Mouse (Mus musculus): ENCODE measurements around the gene Ubxn7.
"Not testable (repeated sequence)": the region's sequence is repeated elsewhere in the genome, so short reads cannot be mapped to it uniquely, and the experiment has no call there.

Ubxn7 gene

DNA sequence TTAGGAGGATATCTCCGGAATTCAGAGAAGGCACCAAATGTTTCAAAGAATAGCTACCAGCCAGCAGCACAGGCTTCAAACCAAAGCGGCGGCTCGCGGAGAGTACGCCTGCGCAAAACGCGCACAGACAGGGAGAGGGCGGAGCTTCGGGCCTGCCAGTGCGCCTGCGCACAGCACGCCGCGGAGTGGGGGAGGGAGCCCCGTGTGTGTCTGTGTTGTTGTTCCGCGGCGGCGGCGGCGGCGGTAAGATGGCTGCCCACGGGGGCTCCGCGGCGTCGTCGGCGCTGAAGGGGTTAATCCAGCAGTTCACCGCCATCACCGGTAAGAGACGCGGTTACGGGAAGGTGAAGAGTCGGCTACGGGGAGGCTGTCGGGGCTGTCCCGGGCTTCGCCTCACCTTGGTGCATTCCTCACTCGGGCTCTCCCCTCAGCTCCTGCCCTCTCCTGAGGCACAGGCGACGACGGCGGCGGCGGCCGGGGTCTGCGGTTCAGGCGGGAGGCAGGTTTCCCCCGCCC lies at the start of gene Ubxn7:
Ubxn7 (plus strand) TSS at position 218 of the 516 bp plus-strand sequence.
- peak; percentile 98 for DNase-seq (ENCODE audit: low spot score)

DNA sequence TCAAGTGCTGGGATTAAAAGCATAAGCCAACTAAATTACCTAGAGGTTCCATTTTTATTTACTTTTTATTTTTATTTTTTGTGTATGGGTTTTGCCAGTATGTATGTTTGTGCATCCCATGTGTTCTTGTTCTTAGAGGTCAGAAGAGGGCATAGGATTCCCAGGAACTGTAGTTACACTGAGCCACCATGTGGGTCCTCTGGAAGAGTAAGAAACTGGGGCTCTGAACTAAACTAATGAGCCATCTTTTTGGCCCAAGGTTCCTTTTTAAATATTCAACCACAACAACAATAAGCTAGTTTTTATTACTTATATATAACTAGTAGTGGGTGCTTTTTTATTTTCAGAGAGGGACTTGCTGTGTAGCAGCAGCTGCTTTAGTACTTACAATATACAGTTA lies 49.4 kb upstream of the Ubxn7 start:
- DNase-seq (ENCODE audit: low spot score): no peak

DNA sequence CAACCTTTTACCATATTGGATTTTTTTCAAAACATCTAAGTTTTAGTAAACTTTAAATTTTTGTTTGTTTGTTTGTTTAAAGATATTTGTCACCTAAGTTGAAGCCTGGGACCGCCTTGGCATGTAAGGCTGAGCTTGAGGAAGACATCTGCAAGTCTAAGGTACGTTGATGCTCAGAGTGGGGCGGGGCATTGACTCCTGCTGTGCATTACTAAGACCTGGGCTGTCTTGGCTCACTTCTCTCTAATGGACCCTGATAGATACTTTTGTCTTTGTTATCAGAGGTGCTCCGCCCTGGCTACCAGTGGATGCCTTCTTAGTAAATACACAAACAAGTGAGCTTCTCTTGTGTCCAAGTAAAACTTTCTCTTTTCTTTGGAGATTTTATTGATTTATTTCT lies 40.2 kb upstream of the Ubxn7 start:
- no peak for DNase-seq (ENCODE audit: low spot score)

DNA sequence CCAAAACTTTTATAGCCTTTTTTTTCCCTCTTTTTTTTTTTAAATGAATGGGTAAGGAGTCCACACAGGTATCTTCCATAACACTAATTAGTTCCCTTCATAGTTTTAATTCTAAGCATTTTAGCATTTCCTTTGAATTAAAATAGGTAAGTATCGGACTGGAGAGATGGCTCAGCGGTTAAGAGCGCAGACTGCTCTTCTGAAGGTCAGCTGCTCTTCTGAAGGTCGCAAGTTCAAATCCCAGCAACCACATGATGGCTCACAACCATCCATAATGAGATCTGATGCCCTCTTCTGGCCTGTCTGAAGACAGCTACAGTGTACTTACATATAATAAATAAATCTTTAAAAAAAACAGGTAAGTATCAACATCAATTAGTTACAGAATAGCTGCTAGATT lies 32.4 kb upstream of the Ubxn7 start:
- not testable (repeated sequence) for DNase-seq (ENCODE audit: low spot score)

DNA sequence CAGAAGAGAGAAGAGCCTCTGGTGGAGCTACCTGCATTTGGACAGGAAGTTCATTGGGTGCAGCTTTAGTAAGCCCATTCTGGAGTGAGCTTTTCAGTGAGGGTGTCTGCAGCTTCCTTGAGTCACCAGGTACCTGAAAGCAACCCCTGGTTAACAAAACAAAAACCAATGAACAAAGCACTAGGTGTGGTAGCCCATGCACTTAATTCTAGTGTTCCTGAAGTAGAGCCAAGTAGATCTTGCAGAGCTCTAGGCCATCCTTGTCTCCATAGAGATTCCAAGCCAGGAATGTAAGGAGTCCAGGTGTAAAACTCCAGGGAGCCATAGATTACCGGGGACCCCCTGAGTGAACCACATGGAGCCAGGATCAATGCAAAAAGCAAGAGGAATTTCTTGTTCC lies 29.0 kb upstream of the Ubxn7 start:
- DNase-seq (ENCODE audit: low spot score): no peak

DNA sequence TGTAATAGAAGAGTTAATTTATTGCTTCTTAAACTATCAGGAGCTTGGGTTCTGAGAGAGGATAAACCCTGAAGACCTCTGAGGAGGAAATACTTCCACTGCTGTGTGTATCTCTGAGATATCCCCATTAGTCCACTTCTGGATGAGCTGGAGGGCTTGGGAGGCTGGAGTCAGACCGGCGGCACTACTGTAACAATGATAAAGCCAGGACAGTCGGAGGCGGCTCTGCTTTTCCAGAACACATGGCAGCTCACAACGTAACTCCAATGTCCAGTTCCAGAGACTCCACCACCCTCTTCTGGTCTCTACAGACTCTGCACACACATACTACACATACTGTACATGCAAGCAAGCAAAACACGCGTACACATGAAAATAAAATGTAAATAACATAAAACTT lies 28.2 kb upstream of the Ubxn7 start:
- DNase-seq (ENCODE audit: low spot score): no peak

DNA sequence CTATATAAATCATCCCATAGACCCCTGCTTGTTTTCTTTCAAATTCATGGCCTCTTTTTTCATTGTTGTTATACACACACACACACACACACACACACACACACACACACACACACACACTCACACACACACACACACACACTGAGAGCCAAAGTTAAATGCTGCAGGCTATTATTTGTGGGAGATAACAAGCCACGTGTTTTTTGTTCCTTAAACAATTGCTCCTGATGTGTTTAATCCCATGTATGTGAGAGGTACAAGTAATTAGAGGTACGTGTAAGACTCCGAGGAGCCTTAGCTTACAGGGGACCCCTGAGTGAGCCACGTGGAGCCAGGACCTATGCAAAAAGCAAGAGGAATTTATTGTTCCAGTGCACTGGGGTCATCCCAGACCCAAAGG lies 20.1 kb upstream of the Ubxn7 start:
- no peak for DNase-seq (ENCODE audit: low spot score)

DNA sequence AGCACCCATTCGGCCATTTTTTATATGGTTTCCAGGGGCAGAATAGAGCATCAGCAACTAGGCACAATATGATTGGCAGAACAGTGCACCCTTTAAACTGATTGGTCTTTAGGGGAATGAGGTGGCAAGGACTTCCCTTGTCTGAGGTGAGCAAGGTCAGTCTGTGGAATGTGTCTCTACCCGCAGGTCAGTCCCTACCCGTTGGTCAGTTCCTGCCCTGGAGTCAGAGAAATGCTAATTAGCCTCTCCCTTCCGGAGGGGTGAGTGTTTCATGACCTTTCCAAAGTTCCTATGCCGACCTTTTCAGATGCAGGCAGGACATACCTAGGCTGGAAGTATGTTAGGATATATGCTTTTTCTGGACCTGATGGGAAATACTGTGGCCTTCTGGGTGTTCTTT lies 19.7 kb upstream of the Ubxn7 start:
- no peak for DNase-seq (ENCODE audit: low spot score)

DNA sequence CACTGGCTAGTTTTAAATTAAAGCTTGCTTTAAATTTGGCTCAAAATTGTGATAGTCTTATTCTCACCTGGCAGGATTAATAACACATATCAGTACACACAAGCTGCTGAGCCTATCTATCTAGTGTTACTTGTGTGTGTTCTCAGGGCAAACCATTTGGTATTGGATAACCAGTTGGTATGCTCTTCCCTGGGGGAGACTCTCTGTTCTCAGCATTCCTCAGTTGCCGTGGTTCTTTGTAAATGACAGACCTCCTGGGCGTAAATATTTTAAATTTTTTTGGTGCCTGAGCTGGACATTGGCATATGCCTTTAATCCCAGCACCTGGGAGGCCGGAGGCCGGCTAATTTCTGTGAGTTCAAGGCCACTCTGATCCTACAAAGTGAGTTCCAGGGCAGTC lies 19.2 kb upstream of the Ubxn7 start:
- DNase-seq (ENCODE audit: low spot score): no peak

DNA sequence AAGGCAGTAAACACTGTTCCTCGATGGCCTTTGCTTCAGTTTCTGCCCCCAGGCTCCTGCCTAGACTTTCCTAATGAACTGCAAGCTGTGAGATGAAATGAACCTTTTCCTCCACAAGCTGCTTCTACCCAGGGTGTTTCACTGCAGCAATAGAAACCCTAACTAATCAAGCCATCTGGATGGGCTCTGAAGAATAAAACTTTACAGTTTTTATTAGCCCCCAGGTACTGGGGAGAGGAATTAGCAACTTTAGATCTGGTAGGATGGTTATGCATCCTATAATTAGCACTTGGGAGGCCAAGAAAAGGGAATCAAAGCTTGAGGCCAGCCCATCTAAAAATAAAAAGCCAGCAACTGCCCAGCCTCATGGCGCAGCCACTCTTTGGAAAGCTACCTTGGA lies 15.5 kb upstream of the Ubxn7 start:
- no peak for DNase-seq (ENCODE audit: low spot score)

DNA sequence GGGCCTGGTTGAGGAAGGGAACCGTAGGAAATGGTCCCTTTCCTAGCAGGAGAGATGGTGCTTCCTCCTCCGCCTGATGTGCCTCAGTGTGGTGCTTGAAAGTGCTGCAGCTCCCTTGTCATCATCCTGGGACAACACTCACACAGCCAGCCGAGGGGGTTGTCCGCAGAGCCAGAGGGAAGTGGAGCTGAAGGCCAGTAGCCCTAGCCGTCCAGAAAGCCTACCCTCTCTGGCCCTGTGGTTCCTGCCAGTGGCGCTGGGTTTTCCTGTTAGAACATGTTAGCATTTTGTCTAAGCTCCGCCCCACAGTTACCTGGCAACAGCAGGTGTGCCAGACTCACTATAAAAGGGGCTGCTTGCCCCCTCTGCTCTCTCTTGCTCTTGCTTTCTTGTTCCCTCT lies 8.1 kb upstream of the Ubxn7 start:
- no peak for DNase-seq (ENCODE audit: low spot score)

DNA sequence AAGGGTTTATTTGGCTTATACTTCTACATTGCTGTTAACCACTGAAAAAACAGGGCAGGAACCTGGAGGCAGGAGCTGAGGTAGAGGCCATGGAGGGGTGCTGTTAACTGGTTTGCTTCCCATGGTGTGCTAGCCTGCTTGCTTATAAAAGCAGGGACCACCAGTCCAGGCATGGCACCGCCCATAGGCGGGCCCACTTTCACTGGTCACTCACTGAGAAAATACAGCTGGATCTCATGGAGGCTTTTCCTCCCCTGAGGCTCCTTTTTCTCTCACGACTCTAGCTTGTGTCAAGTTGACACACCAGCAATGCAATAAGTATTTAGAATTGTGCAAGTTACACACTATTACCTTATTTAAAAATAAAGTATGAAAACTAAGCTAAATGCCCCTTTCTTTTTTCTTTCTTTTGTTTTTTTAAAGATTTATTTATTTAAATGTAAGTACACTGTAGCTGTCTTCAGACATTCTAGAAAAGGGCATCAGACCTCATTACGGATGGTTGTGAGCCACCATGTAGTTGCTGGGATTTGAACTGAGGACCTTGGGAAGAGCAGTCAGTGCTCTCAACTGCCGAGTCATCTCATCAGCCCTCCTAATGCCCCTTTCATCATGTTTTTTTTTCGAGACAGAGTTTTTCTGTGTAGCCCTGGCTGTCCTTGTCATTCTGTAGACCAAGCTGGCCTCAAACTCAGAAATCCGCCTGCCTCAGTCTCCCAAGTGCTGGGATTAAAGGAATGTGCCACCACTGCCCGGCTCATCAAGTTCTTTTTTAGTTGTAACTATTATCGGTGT lies 984 bp upstream of the Ubxn7 start:
- no peak for DNase-seq (ENCODE audit: low spot score)

DNA sequence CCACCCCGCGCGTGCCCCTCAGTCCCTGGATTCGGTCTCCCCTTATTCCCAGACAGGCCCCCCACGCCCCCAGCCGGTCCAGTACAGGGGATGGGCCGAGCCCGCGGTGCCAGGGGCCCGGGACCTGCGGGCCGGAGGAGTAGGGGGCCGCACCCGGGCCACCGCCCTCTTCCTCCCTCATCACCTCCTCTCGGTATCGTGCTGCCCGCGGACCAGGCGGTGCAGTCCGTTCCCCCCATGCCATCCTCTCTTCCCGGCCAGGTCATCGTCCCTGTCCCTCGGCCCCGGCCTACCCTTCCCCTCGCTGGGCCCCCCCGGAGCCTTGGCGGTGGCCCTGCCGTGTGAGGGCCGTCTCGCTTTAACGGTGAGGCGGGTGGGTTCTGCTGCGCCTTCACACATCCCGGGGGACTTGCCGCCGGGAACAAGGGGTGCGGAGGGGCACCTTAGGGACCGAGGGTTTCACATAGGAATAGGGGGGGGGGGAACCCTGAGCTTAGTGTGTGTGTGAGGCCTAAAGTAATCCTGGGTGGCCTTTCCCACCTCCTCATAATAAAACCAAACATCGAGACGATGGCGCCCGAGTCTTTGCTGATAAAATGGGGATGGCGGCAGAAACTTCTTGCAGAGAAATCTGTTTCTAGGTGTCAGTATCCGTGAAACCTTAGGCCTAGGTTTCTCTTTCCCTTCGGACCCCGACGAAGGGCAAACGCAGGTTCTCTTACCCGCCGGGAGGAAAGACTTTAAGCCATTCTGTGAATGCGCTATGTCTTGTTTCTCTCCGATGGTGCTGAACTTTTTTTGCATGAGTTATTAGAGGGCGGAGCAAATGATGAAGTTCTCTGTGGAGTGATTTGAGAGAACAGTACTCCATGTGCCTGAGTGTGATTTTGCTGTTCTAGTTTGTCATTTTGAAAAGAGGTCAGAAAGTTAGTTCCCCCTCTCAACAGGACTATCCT lies 777 bp downstream of the Ubxn7 start:
- peak; percentile 41 for DNase-seq (ENCODE audit: low spot score)

DNA sequence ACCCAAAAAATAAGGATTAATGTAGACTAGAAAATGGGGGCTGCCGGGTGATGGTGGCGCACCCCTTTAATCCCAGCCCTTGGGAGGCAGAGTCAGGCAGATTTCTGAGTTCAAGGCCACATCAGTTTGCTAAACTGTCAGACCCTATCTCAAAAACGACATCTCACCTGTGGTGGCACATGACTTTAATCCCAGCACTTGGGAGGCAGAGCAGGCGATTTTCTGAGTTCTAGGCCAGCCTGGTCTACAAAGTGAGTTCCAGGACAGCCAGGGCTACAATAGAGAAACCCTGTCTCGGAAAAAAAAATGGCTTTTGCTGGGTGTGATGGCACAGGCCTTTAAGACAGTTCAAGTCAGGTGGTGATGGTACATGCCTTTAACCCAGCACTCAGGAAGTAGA lies 3.1 kb downstream of the Ubxn7 start:
- DNase-seq (ENCODE audit: low spot score): no peak

DNA sequence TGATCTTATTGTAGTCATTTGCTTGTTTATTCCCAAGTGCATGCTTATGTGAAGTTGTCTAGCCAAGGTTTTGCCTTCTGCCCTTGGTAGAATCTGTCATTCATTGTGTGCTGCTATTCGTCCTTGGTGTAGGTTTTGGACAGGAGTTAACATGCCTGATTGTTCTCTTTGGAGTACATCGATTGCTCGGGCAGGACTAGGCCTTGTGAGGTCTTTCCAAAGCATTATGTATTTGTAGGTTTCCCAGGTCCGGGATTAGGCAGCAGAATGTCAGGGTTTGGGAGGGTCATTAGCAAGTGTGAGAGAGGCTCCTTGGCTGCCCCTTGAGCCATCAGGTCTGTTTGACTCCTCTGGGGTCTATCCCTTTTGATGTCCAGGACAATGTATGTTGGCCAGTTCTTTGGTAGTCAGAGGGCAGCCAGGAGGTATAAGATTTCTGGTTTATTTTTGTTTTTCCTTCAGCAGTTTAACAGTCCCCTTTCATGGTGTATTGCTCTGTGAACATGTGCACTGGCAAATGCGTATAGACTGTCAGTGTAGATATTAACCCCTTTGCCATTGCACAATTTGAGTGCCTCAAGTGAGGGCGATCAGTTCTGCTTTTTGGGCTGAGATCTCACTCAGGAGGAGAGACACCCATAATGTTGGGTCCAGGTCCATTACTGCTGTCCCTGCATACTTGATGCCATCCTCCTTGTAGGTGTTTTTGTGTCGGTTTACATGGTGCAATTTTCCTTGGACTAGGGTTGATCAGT lies 4.1 kb downstream of the Ubxn7 start:
- no peak for DNase-seq (ENCODE audit: low spot score)

DNA sequence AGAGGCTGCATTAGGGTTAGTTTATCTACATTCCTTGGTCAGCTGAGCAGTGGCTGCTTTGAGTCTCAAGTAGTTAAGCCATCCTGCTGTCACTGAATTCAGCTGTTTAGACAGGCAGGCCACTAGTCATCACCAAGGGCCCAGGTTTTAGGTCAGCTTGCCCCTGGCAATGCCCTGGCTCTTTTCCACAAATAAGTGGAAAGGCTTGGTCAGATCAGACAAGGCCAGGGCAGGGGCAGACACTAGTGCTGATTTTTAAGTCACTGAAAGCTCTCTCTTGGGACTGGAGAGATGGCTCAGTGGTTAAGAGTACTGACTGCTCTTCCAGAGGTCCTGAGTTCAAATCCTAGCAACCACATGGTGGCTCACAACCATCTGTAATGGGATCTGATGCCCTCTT lies 4.9 kb downstream of the Ubxn7 start:
- no peak for DNase-seq (ENCODE audit: low spot score)

DNA sequence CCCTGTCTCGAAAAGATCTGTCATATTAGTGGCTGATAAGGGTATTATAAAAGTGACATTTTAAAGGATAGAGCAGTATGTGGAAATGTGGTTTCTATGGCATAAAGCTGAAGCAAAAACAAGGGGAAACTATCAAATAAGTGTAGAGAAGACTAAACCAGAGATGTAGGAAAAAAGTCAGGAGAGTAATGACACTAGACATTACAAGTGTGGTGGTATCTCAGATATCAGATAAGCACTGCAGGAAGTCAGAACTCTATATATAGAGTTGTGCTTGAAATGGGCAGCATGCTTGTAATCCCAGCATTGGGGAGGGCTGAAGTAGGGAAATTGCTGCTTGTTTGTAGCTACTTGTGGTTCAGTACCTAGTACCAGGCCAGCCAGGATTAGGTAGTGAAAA lies 8.4 kb downstream of the Ubxn7 start:
- no peak for DNase-seq (ENCODE audit: low spot score)

DNA sequence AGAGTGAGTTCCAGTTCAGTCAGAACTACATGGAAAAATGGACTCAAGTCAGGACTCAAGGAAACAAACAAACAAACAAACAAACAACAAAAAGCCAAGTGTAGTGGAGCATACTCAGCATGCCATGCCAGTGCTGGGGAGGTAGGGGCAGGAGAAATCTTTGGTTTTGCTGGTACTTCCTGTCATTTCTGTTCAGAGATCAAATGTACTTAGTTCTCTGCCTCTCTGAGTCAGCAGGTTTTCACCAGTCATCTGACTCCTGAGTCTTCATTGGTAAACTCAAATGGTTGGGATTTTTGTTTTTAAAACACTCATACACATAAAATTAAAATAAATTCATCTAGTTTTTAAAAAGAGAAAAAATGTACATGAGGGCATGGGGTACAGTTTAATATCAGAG lies 13.5 kb downstream of the Ubxn7 start:
- DNase-seq (ENCODE audit: low spot score): no peak

DNA sequence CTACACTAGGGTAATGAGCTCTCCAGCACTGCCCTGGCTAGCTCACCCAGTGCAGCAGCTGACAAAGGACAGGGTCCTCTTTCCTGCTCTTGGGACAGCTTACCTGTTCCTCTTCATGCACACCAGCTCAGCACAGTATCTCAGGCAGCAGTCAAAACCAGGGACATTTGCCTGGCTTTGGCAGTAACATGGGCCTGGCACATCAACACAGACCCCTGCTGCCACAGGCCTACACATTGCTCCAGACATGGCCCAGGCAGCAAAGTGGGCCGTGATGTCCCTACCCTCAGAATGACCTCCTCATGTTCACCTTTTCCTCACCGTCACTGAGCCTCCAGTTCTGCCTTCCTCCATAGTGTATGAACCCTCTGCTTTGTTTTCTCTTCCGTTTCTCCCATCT lies 18.7 kb downstream of the Ubxn7 start:
- no peak for DNase-seq (ENCODE audit: low spot score)

DNA sequence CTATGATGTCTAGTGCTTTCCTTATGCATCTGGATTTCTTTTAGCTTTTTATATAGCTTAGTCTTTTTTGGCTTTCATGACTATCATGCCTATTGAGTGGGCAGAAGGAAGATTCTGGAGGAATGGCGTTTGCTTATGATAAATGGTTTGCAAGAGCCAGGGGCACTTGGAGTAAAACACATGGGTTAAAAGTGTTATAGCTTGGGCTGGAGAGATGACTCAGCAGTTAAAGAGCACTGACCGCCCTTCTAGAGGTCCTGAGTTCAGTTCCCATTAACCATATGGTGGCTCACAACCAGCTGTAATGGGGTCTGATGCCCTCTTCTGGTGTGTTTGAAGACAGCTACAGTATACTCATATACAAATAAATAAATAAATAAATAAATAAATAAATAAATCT lies 31.5 kb downstream of the Ubxn7 start:
- no peak for DNase-seq (ENCODE audit: low spot score)

DNA sequence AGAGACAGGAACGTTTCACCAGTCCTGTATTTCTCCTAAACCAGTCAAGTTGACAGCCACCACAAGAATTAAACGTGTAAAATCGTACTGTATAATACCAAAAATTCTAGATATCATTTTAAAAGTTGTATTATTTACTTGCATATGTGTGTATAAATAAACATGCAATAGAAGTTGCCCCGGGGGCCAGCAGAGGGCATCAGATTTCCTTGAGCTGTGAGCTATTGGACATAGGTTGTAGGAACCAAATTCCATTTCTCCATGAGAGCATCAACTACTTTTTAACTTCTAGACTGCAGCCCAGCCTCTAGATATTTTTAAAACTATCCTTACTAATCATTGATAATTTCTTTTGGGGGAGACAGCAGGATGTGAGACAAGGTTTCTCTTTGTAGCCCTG lies 39.3 kb downstream of the Ubxn7 start:
- DNase-seq (ENCODE audit: low spot score): no peak

DNA sequence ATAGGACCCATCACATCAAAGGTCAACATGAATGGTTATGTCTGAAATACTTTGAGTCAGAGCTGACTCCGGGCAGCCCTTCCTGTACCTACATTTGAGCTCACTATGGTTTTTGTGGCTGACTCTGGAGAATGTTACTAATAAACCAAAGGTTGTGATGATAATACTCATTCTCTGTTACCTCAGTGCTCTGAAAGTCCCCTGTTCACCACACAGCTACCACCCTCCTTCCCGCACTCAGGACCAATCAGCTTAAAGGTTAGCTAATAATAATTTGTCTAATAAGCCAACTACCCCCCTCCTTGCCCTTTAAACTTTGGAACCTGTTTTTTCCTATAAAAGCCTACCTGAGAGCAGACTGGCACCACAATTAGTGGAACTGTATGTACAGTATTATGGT lies 47.5 kb downstream of the Ubxn7 start:
- DNase-seq (ENCODE audit: low spot score): no peak

All from ovary, postnatal 10 days (tissue).